Mouse (Mus musculus): ENCODE measurements around the gene Csnk1d.

DNA sequence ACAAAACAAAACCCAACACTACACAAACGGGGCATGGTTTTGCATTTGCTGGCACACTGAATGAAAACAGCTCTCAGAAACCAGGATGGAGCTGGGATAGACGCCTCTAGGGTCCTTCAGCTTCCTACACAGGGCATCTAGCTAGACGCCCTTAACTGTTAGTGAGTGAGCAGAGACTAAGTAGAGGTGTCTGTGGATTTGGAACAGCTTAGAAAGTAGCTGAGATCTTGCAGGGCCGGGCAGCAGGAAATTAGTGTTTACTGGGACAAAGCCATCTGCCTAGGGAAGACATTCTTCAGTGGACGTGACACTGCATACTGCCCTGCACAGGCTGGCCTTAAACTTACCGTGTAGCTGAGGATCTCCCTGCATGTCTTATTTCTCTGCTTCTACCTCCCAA is 24.3 kb upstream of the Csnk1d start:
- no peak for TF ChIP-seq GATA1 (IDR thresholded peaks at IDR 0.05; ENCODE audit: low read length)
- TF ChIP-seq TAL1 (IDR thresholded peaks at IDR 0.05; ENCODE audit: low read length): no peak
